Mouse (Mus musculus) T-helper 17 cell (primary cell): ENCODE measurements around the gene Ltbr.
"Not testable (repeated sequence)": the region's sequence is repeated elsewhere in the genome, so short reads cannot be mapped to it uniquely, and the experiment has no call there.

Source experiments
- in situ Hi-C, 2 experiments: fragments of 300-600 bp; cut with MboI, MseI; formaldehyde crosslinking; loops; 1 replicate in 1 of 2; 2 replicates in 1 of 2; pipeline ENCODE4 v1.15.1; 2025; ENCODE audit warnings: high pct_unique_total_duplicates in 2 of 2

Ltbr gene

DNA sequence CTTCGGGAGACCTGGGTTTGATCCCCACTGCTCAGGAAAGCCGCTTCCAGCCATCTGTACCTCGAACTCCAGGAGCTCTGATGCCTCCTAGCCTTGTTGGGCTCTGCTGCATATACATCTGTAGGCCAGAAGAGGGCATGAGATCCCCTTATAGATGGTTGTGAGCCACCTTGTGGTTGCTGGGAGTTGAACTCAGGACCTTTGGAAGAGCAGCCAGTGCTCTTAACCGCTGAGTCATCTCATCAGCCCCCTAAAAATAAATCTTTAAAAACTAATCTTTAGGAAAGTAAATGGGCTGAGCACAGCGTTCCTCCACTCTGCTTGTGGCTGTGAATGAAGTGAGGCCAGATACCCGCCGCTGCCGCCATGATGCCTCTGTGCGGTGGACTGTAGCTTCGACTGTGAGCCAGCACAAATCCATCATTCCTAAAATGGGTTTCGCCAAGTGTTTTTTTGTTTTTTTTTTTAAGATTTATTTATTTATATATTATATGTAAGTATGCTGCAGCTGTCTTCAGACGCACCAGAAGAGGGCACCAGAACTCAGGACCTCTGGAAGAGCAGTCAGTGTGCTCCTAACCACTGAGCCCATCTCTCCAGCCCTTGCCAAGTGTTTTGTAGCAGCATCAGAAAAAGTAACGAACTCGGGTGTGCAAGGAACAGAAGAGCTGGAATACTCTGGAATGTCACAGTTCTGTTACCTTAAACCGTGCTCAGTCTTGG lies 38.7 kb downstream of the Ltbr start:
- in situ Hi-C loops = loop anchor here (5.0 kb wide), 3 partner anchors 53 to 113 kb away; no protein-coding TSS in a partner anchor

DNA sequence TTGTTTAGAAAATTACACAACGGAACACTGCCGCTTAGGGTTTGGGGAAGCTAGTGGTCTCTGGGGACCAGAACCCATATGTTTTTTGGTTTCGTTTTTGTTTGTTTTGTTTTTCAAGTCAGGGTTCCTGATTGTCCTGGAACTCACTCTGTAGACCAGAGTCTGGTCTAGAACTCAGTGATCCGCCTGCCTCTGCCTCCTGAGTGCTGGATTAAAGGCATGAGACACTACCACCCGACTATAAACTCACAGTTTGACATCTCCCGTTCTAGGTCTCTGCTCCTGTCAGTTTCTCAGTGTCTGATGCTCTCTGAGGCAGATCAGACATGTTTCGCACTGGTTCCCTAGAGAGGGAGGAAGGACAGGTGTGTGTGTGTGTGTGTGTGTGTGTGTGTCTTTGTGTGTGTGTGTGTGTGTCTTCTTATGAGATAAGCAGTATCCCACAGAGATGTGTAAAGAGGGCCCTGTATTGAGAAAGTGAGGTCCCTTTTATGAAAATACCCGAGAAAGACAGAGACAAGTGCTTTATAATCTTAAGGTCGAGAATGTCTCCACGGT lies 41.4 kb downstream of the Ltbr start:
- in situ Hi-C loops = loop anchor here (5.0 kb wide), 3 partner anchors 50 to 110 kb away; no protein-coding TSS in a partner anchor

DNA sequence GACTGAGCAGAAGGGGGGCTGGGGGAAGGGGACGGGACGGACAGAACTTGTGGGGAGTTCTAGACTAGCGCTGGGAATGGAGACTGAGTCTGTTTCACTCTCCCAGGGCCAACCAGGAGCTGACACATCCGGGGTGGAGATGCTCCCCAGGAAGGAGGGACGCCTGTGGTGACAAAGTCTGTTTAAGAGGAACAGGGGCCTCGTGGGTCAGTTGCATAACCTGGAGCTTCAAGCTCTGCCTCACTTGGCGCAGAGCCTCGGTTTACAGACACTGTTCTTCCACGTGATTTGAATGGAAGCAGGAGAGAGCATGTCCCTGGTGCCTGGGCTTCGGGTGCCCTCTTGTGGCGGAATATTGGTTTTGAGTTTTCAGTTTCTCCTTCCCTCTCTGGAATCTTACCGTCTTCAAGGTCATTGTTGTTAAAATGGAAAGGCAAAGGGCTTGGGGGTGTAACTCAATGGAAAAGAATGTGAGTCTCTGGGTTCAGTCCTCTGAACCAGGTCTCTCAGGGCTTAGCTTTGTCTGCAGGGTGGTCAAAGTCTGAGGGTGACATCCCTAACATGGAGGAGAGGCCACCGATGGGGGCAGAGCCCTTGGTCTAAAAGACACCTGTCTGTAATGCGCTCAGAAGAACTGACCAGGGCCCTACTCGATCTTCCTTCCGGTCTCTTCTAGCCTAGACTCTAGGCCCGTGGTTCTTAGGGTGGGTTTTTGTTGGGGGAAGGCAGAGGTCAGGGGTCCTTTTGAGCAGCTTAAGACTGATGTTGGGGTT lies 42.0 kb downstream of the Ltbr start:
- in situ Hi-C loops = loop anchor here (5.0 kb wide), 3 partner anchors 49 to 109 kb away; no protein-coding TSS in a partner anchor

DNA sequence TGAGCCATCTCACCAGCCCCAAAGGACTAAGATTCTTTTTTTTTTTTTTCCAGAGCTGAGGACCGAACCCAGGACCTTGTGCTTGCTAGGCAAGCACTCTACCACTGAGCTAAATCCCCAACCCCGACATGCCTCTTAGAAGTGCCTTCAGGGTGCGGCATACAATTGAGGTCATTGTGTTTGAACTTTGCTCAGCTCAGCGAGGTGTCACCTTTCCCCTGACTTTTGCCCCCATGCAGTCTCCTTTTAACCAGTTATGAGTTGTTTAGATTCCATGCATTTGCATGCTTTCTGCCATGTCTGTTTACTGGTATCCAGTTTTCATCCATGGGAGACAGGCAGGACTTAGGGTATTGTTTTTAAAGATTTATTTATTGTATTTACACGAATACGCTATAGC lies 44.9 kb downstream of the Ltbr start:
- in situ Hi-C loops = no loop called here

DNA sequence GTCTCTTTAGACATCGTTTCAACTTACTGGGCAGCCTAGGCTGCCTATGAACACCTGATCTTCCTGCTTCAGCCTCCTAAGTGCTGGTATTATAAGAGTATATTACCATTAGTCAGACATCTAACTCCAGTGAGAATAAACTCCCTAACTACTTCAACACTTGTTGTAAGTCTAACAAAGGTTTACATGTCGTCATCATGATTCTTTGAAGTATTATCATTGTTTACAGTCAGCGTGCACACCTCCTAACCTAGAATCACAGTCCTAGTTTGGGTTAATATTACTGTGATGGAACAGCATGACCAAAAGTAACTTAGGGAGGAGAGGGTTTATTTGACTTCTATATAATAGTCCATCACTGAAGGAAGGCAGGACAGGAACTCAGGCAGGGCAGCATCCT lies 46.2 kb downstream of the Ltbr start:
- in situ Hi-C loops = no loop called here

DNA sequence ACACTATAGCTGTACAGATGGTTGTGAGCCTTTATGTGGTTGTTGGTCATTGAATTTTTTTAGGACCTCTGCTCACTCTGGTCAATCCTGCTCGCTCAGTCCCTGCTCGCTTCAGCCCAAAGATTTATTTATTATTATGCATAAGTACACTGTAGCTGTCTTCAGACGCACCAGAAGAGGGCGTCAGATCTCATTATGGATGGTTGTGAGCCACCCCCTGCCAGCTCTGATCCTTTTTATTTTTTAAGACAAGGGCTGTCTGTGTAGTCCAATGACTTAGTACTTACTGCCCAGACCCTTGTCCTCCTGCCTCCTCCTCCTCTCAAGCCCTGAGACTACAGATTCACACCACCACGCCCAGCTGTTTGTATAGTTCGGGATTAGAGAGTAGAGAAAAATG lies 47.1 kb downstream of the Ltbr start:
- in situ Hi-C loops = not testable (repeated sequence)

DNA sequence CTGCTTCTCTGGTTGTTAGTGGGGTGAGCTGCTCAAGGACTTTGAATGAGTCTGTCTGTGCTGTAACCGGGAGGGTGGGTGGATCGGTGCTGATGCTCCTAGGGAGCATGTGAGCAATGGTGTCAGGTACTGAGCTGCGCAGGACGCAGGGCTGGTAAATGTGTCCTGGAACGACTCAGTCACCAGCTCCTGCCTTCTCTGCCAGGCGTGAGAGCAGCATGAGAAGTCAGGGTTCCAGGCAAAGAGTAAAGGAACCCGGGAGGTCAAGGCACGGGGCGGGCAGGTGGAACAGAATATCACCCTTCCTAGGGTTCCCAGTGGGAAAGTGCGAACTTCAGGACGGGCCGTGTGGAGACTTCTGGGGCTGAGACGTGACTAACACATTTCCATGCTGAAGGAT lies 47.6 kb downstream of the Ltbr start:
- in situ Hi-C loops = no loop called here

DNA sequence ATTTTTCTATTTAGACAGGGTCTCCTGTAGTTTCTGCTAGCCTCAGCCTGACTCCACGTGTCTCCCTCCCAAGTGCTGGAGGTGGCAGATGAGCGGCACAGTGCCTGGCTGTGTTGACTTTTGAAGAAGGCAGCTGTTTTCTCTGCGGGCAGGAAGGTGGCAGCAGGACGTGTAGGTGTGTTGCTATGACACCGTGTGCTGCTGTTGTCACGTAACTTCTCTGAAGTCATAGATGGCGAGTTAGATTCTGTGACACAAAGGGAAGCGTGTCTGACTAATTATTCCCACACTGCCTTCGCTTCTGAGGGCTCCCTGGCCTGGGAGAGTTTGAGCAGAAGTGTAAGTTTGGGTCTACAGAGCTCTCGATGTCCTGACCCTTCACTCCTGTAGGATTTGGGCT lies 48.4 kb downstream of the Ltbr start:
- in situ Hi-C loops = no loop called here

DNA sequence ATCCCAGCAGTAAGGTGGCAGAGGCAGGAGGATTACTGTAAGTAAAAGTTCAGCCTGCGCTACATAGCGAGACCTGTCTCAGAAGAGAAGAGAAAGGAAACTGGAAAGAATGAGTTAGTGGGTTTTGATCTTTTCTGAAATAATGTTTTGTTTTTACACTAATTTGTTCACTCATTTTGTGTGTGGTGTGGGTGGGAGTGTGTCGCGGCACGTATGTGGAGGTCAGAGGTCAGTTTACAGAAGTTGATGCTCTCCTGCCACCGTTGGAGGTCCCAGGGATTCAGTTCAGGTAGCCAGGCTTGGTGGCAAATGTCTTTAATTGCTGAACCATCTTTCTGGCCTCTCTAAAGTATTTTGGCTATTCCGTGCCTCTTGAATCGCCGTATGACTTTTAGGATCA lies 49.5 kb downstream of the Ltbr start:
- in situ Hi-C loops = no loop called here

DNA sequence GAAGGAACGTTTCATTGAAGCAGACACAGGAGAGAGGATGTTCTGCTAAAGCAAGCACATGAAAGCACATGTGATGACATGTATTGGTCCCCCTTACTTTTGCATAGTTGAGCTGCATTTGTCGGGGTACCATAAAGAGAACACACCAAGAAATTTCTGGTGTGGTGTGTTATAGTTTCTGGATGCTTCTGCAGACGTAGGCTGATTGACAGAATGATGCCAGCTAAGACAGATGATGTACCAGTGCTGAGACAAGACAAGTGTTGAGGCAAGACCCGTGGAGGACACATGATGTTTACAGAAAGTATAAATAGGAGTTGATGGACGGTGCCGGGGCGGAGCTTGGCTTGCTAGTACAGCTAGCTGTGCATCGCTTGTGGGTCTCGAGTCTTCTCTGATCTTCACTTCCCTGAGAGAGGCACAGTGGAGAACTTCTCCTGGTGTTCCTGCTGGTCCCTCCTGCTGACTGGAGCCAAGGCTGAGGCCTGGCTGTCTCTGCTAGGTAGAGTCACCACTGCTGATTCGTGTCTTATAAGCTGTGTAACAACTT lies 53.6 kb downstream of the Ltbr start:
- in situ Hi-C loops = no loop called here
